Mouse (Mus musculus): ENCODE results near the gene Top2a. TPM values are rescaled to one million over a fixed set of nuclear protein-coding genes. Genes with fewer than 3 reads are reported as not detected.

The Top2a gene
- polyA plus RNA-seq, 1 experiment from 2014 or later: 315 TPM

- H3K27ac ChIP-seq (ENCODE audit: low read depth, low read length): peak overlapping the region; percentile 80
- H3K9ac ChIP-seq (ENCODE audit: low read depth, low read length): peak overlapping the region; percentile 71
- no peaks in the 10 kb centered on the region for H3K9me3 ChIP-seq (ENCODE audit: control insufficient read depth, low read length)
- peak overlapping the region; percentile 73 for H3K4me3 ChIP-seq (ENCODE audit: low read depth, low read length)
- under 1% methylated on average over 53 of the region's 53 CpGs for WGBS
- H3K36me3 ChIP-seq (ENCODE audit: control insufficient read depth, insufficient read depth, low read length): no peaks in the 10 kb centered on the region
- ATAC-seq (replicated peaks; ENCODE audit: low FRiP score) (peak; percentile 38; the same call in 1 of the 2 replicates), DNase-seq (ENCODE audit: low spot score) (peak; percentile 83)
- H3K27me3 ChIP-seq (replicated peaks; ENCODE audit: control insufficient read depth, insufficient read depth, low read length): peaks cover 39% of the 10 kb centered on the region
- H3K4me2 ChIP-seq: peak overlapping the region; percentile 100
- peaks cover 70% of the 10 kb centered on the region for H3K4me1 ChIP-seq (replicated peaks; ENCODE audit: control insufficient read depth, insufficient read depth, low read length)
Measured at GRCm38 (mm10) chr11:98960313-98960906, 63.6 kb downstream of the Top2a start.

GRCm38 (mm10) chr11:98959437-98960312, 64.3 kb downstream of the Top2a start:
- WGBS: 1% methylated on average over 43 of the region's 43 CpGs
- peaks cover 70% of the 10 kb centered on the region for H3K4me1 ChIP-seq (replicated peaks; ENCODE audit: control insufficient read depth, insufficient read depth, low read length)
- peaks cover 36% of the 10 kb centered on the region for H3K27me3 ChIP-seq (replicated peaks; ENCODE audit: control insufficient read depth, insufficient read depth, low read length)
- H3K4me2 ChIP-seq: peak overlapping the region; percentile 100
- H3K4me3 ChIP-seq (ENCODE audit: low read depth, low read length): peak overlapping the region; percentile 73
- H3K36me3 ChIP-seq (ENCODE audit: control insufficient read depth, insufficient read depth, low read length): no peaks in the 10 kb centered on the region
- DNase-seq (ENCODE audit: low spot score) (peak; percentile 82), ATAC-seq (replicated peaks; ENCODE audit: low FRiP score) (peak; percentile 77)
- no peaks in the 10 kb centered on the region for H3K9me3 ChIP-seq (ENCODE audit: control insufficient read depth, low read length)
- peak overlapping the region; percentile 80 for H3K27ac ChIP-seq (ENCODE audit: low read depth, low read length)
- H3K9ac ChIP-seq (ENCODE audit: low read depth, low read length): peak overlapping the region; percentile 71

- Histone ChIP-seq H3K27ac (ENCODE audit: low read depth, low read length) (no peak overlapping the region), H3K36me3 (ENCODE audit: control insufficient read depth, insufficient read depth, low read length) (0 out of 2 replicates have a peak, but pooled peaks cover 3% of the 10 kb centered on the region), H3K4me1 (replicated peaks; ENCODE audit: control insufficient read depth, insufficient read depth, low read length) (peaks cover 55% of the 10 kb centered on the region), H3K9me3 (ENCODE audit: control insufficient read depth, low read length) (no peaks in the 10 kb centered on the region), H3K4me3 (ENCODE audit: low read depth, low read length) (no peak overlapping the region), H3K27me3 (replicated peaks; ENCODE audit: control insufficient read depth, insufficient read depth, low read length) (peaks cover 12% of the 10 kb centered on the region), H3K9ac (ENCODE audit: low read depth, low read length) (no peak overlapping the region), H3K4me2 (no peak overlapping the region)
- DNase-seq (ENCODE audit: low spot score) (no peak), ATAC-seq (replicated peaks; ENCODE audit: low FRiP score) (no peak)
- WGBS: 66% methylated on average over 10 of the region's 10 CpGs
Measured at GRCm38 (mm10) chr11:98956340-98956739, 67.6 kb downstream of the Top2a start.

GRCm38 (mm10) chr11:98955707-98956235, 68.2 kb downstream of the Top2a start:
- Histone ChIP-seq H3K4me2 (no peak overlapping the region), H3K9me3 (ENCODE audit: control insufficient read depth, low read length) (no peaks in the 10 kb centered on the region), H3K4me1 (replicated peaks; ENCODE audit: control insufficient read depth, insufficient read depth, low read length) (peaks cover 49% of the 10 kb centered on the region), H3K9ac (ENCODE audit: low read depth, low read length) (no peak overlapping the region), H3K36me3 (ENCODE audit: control insufficient read depth, insufficient read depth, low read length) (peaks cover 3% of the 10 kb centered on the region; the same call in 1 of the 2 replicates), H3K27ac (ENCODE audit: low read depth, low read length) (peak overlapping the region; percentile 73), H3K4me3 (ENCODE audit: low read depth, low read length) (no peak overlapping the region), H3K27me3 (replicated peaks; ENCODE audit: control insufficient read depth, insufficient read depth, low read length) (peaks cover 6% of the 10 kb centered on the region)
- WGBS: 30% methylated on average over 7 of the region's 7 CpGs
- DNase-seq (ENCODE audit: low spot score) (no peak), ATAC-seq (replicated peaks; ENCODE audit: low FRiP score) (no peak)

GRCm38 (mm10) chr11:98954801-98955706, 68.9 kb downstream of the Top2a start:
- H3K4me3 ChIP-seq (ENCODE audit: low read depth, low read length): no peak overlapping the region
- peak overlapping the region; percentile 73 for H3K27ac ChIP-seq (ENCODE audit: low read depth, low read length)
- 22% methylated on average over 17 of the region's 17 CpGs for WGBS
- H3K9ac ChIP-seq (ENCODE audit: low read depth, low read length): peak overlapping the region; percentile 5; the same call in 1 of the 2 replicates
- DNase-seq (ENCODE audit: low spot score): no peak
- no peaks in the 10 kb centered on the region for H3K9me3 ChIP-seq (ENCODE audit: control insufficient read depth, low read length)
- H3K4me1 ChIP-seq (replicated peaks; ENCODE audit: control insufficient read depth, insufficient read depth, low read length): peaks cover 44% of the 10 kb centered on the region
- H3K27me3 ChIP-seq (replicated peaks; ENCODE audit: control insufficient read depth, insufficient read depth, low read length): 0 out of 2 replicates have a peak, but pooled peaks cover under 1% of the 10 kb centered on the region
- 0 out of 2 replicates have a peak, but pooled peaks have one; percentile 13 for ATAC-seq (replicated peaks; ENCODE audit: low FRiP score)
- peaks cover 5% of the 10 kb centered on the region; the same call in 1 of the 2 replicates for H3K36me3 ChIP-seq (ENCODE audit: control insufficient read depth, insufficient read depth, low read length)
- H3K4me2 ChIP-seq: peak overlapping the region; percentile 38

GRCm38 (mm10) chr11:98954373-98954772, 69.6 kb downstream of the Top2a start:
- H3K4me2 ChIP-seq: peak overlapping the region; percentile 38
- no peaks in the 10 kb centered on the region for H3K9me3 ChIP-seq (ENCODE audit: control insufficient read depth, low read length)
- WGBS: 7% methylated on average over 10 of the region's 10 CpGs
- 0 out of 2 replicates have a peak overlapping the region, but pooled peaks have one; percentile 5 for H3K9ac ChIP-seq (ENCODE audit: low read depth, low read length)
- H3K4me3 ChIP-seq (ENCODE audit: low read depth, low read length): 0 out of 2 replicates have a peak overlapping the region, but pooled peaks have one; percentile 3
- peak overlapping the region; percentile 73 for H3K27ac ChIP-seq (ENCODE audit: low read depth, low read length)
- ATAC-seq (replicated peaks; ENCODE audit: low FRiP score): peak; percentile 38
- H3K36me3 ChIP-seq (ENCODE audit: control insufficient read depth, insufficient read depth, low read length): peaks cover 5% of the 10 kb centered on the region; the same call in 1 of the 2 replicates
- DNase-seq (ENCODE audit: low spot score): peak; percentile 79
- H3K4me1 ChIP-seq (replicated peaks; ENCODE audit: control insufficient read depth, insufficient read depth, low read length): peaks cover 44% of the 10 kb centered on the region
- 0 out of 2 replicates have a peak, but pooled peaks cover 2% of the 10 kb centered on the region for H3K27me3 ChIP-seq (replicated peaks; ENCODE audit: control insufficient read depth, insufficient read depth, low read length)

- H3K27me3 ChIP-seq (replicated peaks; ENCODE audit: control insufficient read depth, insufficient read depth, low read length): 0 out of 2 replicates have a peak, but pooled peaks cover 2% of the 10 kb centered on the region
- DNase-seq (ENCODE audit: low spot score): no peak
- H3K36me3 ChIP-seq (ENCODE audit: control insufficient read depth, insufficient read depth, low read length): peaks cover 5% of the 10 kb centered on the region; the same call in 1 of the 2 replicates
- H3K27ac ChIP-seq (ENCODE audit: low read depth, low read length): peak overlapping the region; percentile 73
- 0 out of 2 replicates have a peak, but pooled peaks have one; percentile 10 for ATAC-seq (replicated peaks; ENCODE audit: low FRiP score)
- H3K9ac ChIP-seq (ENCODE audit: low read depth, low read length): no peak overlapping the region
- no peaks in the 10 kb centered on the region for H3K9me3 ChIP-seq (ENCODE audit: control insufficient read depth, low read length)
- peak overlapping the region; percentile 38 for H3K4me2 ChIP-seq
- 21% methylated on average over 13 of the region's 13 CpGs for WGBS
- H3K4me1 ChIP-seq (replicated peaks; ENCODE audit: control insufficient read depth, insufficient read depth, low read length): peaks cover 40% of the 10 kb centered on the region
- peak overlapping the region; percentile 3; the same call in 1 of the 2 replicates for H3K4me3 ChIP-seq (ENCODE audit: low read depth, low read length)
Measured at GRCm38 (mm10) chr11:98953835-98954320, 70.1 kb downstream of the Top2a start.

Measured in liver, embryonic 11.5 days (tissue).